Mouse (Mus musculus): ENCODE measurements at regions not wholly inside any gene's neighbourhood (a gene's known extent, or its start where the extent isn't known, plus 50 kb on each side); places are given as distances from the start of the nearest gene placed in this dataset.

- no peak for TF ChIP-seq CHD1 (IDR thresholded peaks at IDR 0.05; ENCODE audit: low read depth, low read length)
- H3K9me3 ChIP-seq (replicated peaks; ENCODE audit: low read length) = peaks cover 3% of the 10 kb centered on the region
- dilution Hi-C loops (cut with MboI; ENCODE audit: extremely low pct_ligation_motif_present, extremely low pct_unique_long_range_greater_than_20kb, low sequenced_read_pairs) (no loop called here), in situ Hi-C loops (cut with MboI; ENCODE audit: low pct_ligation_motif_present, low pct_unique_long_range_greater_than_20kb, low sequenced_read_pairs) (no loop called here)
- H3K27ac ChIP-seq (ENCODE audit: insufficient read depth, low read depth) = no peak overlapping the region
- H3K4me2 ChIP-seq (ENCODE audit: insufficient read depth, low read depth, poor library complexity, severe bottlenecking) = no peak overlapping the region
- no peak overlapping the region for H3K9ac ChIP-seq (ENCODE audit: insufficient read depth, low read depth)
- DNase-seq (ENCODE audit: extremely low read depth) = no peak
- no peaks in the 10 kb centered on the region for H3K27me3 ChIP-seq (replicated peaks)
- peaks cover 0 to 3% of the 10 kb centered on the region in 2 experiments; a peak in 1 of 4 replicates for H3K4me1 ChIP-seq (ENCODE audit: control insufficient read depth in 1 of 2, insufficient read depth in 2 of 2)
- H3K4me3 ChIP-seq (replicated peaks in 1 of 3; ENCODE audit: low read depth in 2 of 3, low read length in 2 of 3, poor library complexity in 1 of 3) = no peak overlapping the region
- no peaks in the 10 kb centered on the region for H3K79me2 ChIP-seq (replicated peaks; ENCODE audit: control insufficient read depth, extremely low read depth, insufficient read depth, poor library complexity, severe bottlenecking)
- no peaks in the 10 kb centered on the region for H3K36me3 ChIP-seq (replicated peaks in 1 of 2; ENCODE audit: control insufficient read depth in 1 of 2, insufficient read depth in 1 of 2, low read length in 1 of 2)
Observed at GRCm38 (mm10) chr9:84283296-84283695, 358.4 kb downstream of the Bckdhb start.

- TF ChIP-seq E2F4 (IDR thresholded peaks at IDR 0.05; ENCODE audit: insufficient replicate concordance, low read depth, low read length) = no peak
- no peak for TF ChIP-seq RAD21 (IDR thresholded peaks at IDR 0.05; ENCODE audit: low read depth, low read length)
- no peak for TF ChIP-seq MYC (IDR thresholded peaks at IDR 0.05; ENCODE audit: low read depth, low read length)
- TF ChIP-seq BHLHE40 (IDR thresholded peaks at IDR 0.05; ENCODE audit: low read depth, low read length) = no peak
- TF ChIP-seq ZMIZ1 (IDR thresholded peaks at IDR 0.05; ENCODE audit: low read depth, low read length) = no peak
- TF ChIP-seq MAX (IDR thresholded peaks at IDR 0.05; ENCODE audit: low read length) = no peak
- TF ChIP-seq NRF1 (IDR thresholded peaks at IDR 0.05; ENCODE audit: low read depth, low read length) = no peak
- TF ChIP-seq MXI1 (IDR thresholded peaks at IDR 0.05; ENCODE audit: low read depth, low read length) = no peak
- DNase-seq (ENCODE audit: extremely low read depth) = no peak
- no peaks in the 10 kb centered on the region for H3K79me2 ChIP-seq (replicated peaks; ENCODE audit: control insufficient read depth, extremely low read depth, insufficient read depth, poor library complexity, severe bottlenecking)
- no peak overlapping the region for H3K27ac ChIP-seq (ENCODE audit: insufficient read depth, low read depth)
- H3K4me3 ChIP-seq (replicated peaks in 1 of 3; ENCODE audit: low read depth in 2 of 3, low read length in 2 of 3, poor library complexity in 1 of 3) = no peak overlapping the region
- dilution Hi-C loops (cut with MboI; ENCODE audit: extremely low pct_ligation_motif_present, extremely low pct_unique_long_range_greater_than_20kb, low sequenced_read_pairs) = no loop called here
- peaks cover 3% of the 10 kb centered on the region for H3K9me3 ChIP-seq (replicated peaks; ENCODE audit: low read length)
- no peaks in the 10 kb centered on the region for H3K27me3 ChIP-seq (replicated peaks)
- peaks cover 0 to 3% of the 10 kb centered on the region in 2 experiments; a peak in 1 of 4 replicates for H3K4me1 ChIP-seq (ENCODE audit: control insufficient read depth in 1 of 2, insufficient read depth in 2 of 2)
- H3K4me2 ChIP-seq (ENCODE audit: insufficient read depth, low read depth, poor library complexity, severe bottlenecking) = no peak overlapping the region
- in situ Hi-C loops (cut with MboI; ENCODE audit: low pct_ligation_motif_present, low pct_unique_long_range_greater_than_20kb, low sequenced_read_pairs) = no loop called here
- H3K9ac ChIP-seq (ENCODE audit: insufficient read depth, low read depth) = no peak overlapping the region
- no peaks in the 10 kb centered on the region for H3K36me3 ChIP-seq (replicated peaks in 1 of 2; ENCODE audit: control insufficient read depth in 1 of 2, insufficient read depth in 1 of 2, low read length in 1 of 2)
Observed at GRCm38 (mm10) chr9:84285604-84286003, 360.7 kb downstream of the Bckdhb start.

GRCm38 (mm10) chr9:84295891-84296290 is 370.9 kb downstream of the Bckdhb start:
- H3K4me1 ChIP-seq (ENCODE audit: control insufficient read depth in 1 of 2, insufficient read depth in 2 of 2) = no peaks in the 10 kb centered on the region

More at GRCm38 (mm10) chr9:84295891-84296290, 370.9 kb downstream of the Bckdhb start:
- in situ Hi-C loops (cut with MboI; ENCODE audit: low pct_ligation_motif_present, low pct_unique_long_range_greater_than_20kb, low sequenced_read_pairs) = no loop called here
- H3K9me3 ChIP-seq (replicated peaks; ENCODE audit: low read length) = no peaks in the 10 kb centered on the region
- no peaks in the 10 kb centered on the region for H3K79me2 ChIP-seq (replicated peaks; ENCODE audit: control insufficient read depth, extremely low read depth, insufficient read depth, poor library complexity, severe bottlenecking)
- TF ChIP-seq BHLHE40 (IDR thresholded peaks at IDR 0.05; ENCODE audit: low read depth, low read length) = no peak
- no peak for TF ChIP-seq MXI1 (IDR thresholded peaks at IDR 0.05; ENCODE audit: low read depth, low read length)
- no peak for TF ChIP-seq SIN3A (IDR thresholded peaks at IDR 0.05; ENCODE audit: low read length)
- DNase-seq (ENCODE audit: extremely low read depth) = no peak
- no peak overlapping the region for H3K9ac ChIP-seq (ENCODE audit: insufficient read depth, low read depth)
- dilution Hi-C loops (cut with MboI; ENCODE audit: extremely low pct_ligation_motif_present, extremely low pct_unique_long_range_greater_than_20kb, low sequenced_read_pairs) = no loop called here
- H3K27me3 ChIP-seq (replicated peaks) = no peaks in the 10 kb centered on the region
- H3K27ac ChIP-seq (ENCODE audit: insufficient read depth, low read depth) = no peak overlapping the region
- no peak overlapping the region for H3K4me2 ChIP-seq (ENCODE audit: insufficient read depth, low read depth, poor library complexity, severe bottlenecking)
- no peak overlapping the region for H3K4me3 ChIP-seq (replicated peaks in 1 of 3; ENCODE audit: low read depth in 2 of 3, low read length in 2 of 3, poor library complexity in 1 of 3)
- no peaks in the 10 kb centered on the region for H3K36me3 ChIP-seq (replicated peaks in 1 of 2; ENCODE audit: control insufficient read depth in 1 of 2, insufficient read depth in 1 of 2, low read length in 1 of 2)

Data from CH12.LX (cell line).